Mouse (Mus musculus) lung, postnatal 0 days (tissue): ENCODE results near the gene BC004004.

Source experiments
- CTCF ChIP-seq: IDR thresholded peaks from 2 replicates; pipeline ENCODE4 v1.5.1; 2016; ENCODE audit warnings: antibody characterized with exemption, mild to moderate bottlenecking
- EP300 ChIP-seq: IDR thresholded peaks from 2 replicates; pipeline ENCODE4 v1.6.1; 2016; ENCODE audit warnings: antibody characterized with exemption, mild to moderate bottlenecking, control low read depth

- TF ChIP-seq CTCF, result no peak
- no peak for TF ChIP-seq EP300
Observed at GRCm38 (mm10) chr17:29263417-29263816, 5.2 kb upstream of the BC004004 start.
